In the genomic region with DNA sequence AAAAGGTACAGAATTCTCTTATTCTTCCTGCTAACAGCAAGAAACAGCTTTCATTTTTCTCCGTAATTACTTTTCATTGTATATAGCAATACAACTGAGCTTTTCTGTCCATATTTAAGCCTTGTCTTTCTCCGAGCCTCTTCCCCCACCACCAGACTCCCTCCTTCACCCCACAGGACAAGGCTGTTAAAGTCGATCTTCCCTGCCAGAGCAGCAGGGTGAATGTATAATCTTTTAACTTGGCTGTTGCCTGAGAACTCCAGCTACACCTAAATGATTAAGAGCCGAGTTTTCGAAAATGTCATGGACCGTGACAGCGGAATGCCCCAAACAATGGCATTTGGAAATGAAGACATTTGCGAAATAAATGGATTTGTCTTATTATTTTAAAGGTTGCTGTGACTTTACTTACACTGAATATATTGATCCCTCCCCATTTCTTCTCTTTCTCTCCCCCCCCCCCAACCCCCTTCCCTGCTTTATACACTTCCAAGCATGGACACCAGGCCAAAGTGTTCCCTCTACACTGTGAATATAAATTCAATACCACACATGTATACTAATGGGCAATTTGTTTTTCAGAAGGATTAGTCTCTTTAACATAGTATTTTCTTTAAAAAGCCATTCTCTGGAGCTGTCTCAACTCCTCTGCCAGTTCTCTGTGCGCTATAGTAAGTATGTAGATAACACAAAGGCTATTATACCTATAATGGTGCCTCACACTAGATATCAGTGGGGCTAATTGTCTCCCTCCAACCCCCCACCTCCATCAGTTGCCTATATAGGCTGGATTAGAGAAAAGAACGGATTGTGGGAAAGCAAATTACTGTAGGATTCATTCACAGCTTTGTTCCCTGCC, we compare ENCODE assay signal across 14 mouse cellular contexts.
DNase-seq lines count a peak whose midpoint lies in the region; ATAC-seq and TF ChIP-seq lines count a peak whose summit lies in the region.
"Had no signal": no experiment of that assay in that cellular context is flagged by ENCODE, and none has a peak within 500 bp of the region (broad histone marks: within the 10 kb centered on the region; RNA-seq: fewer than 3 reads in every experiment).

No protein-coding gene starts in this region.

- 50% methylated on average over 10 of the region's 10 CpGs for WGBS in neural tube, embryonic 13.5 days
- WGBS in hindbrain, embryonic 12.5 days = 49% methylated on average over 10 of the region's 10 CpGs
- WGBS in neural tube, embryonic 15.5 days = 47% methylated on average over 10 of the region's 10 CpGs

- H3K9ac ChIP-seq in neural tube, embryonic 13.5 days = no peak overlapping the region
- H3K9ac ChIP-seq in hindbrain, embryonic 12.5 days = no peak overlapping the region
- no peak overlapping the region for H3K9ac ChIP-seq in neural tube, embryonic 15.5 days (replicated peaks)
- H3K9ac ChIP-seq: heart, embryonic 13.5 days; limb, embryonic 12.5 days; neural tube, embryonic 12.5 days had no signal

- no peak for TF ChIP-seq CTCF in left cerebral cortex, adult 2 months (IDR thresholded peaks at IDR 0.05)

- no peaks in the 10 kb centered on the region for H3K27me3 ChIP-seq in neural tube, embryonic 13.5 days
- H3K27me3 ChIP-seq in hindbrain, embryonic 12.5 days = no peaks in the 10 kb centered on the region
- H3K27me3 ChIP-seq in neural tube, embryonic 15.5 days (replicated peaks) = no peaks in the 10 kb centered on the region
- H3K27me3 ChIP-seq: heart, embryonic 13.5 days; limb, embryonic 12.5 days; neural tube, embryonic 12.5 days had no signal

- H3K4me2 ChIP-seq in neural tube, embryonic 13.5 days = 0 out of 2 replicates have a peak overlapping the region, but pooled peaks have one; percentile 22
- H3K4me2 ChIP-seq in hindbrain, embryonic 12.5 days (replicated peaks) = no peak overlapping the region
- no peak overlapping the region for H3K4me2 ChIP-seq in neural tube, embryonic 15.5 days
- H3K4me2 ChIP-seq: heart, embryonic 13.5 days; limb, embryonic 12.5 days; neural tube, embryonic 12.5 days had no signal

- DNase-seq in neural tube, embryonic 10.5 days (ENCODE audit: extremely low spot score, low spot score) = no peak
- DNase-seq in kidney, postnatal 25 days = peak; percentile 27 to 43
- no peak for DNase-seq in lung, postnatal 4 days
- no peak for DNase-seq in yolk sac, embryonic 10.5 days (ENCODE audit: low spot score)
- DNase-seq in left cerebral cortex, adult 2 months (ENCODE audit: extremely low spot score in 1 of 2, low spot score in 2 of 2) = no peak
- DNase-seq: cerebellum, adult 18-20 months; gastrocnemius, postnatal 10 days; thymus, postnatal 25 days had no signal

- H3K4me1 ChIP-seq in neural tube, embryonic 13.5 days (replicated peaks) = peaks cover 23% of the 10 kb centered on the region
- H3K4me1 ChIP-seq in hindbrain, embryonic 12.5 days = peaks cover 17% of the 10 kb centered on the region
- peaks cover 20% of the 10 kb centered on the region for H3K4me1 ChIP-seq in neural tube, embryonic 15.5 days

- no peaks in the 10 kb centered on the region for H3K9me3 ChIP-seq in neural tube, embryonic 13.5 days
- H3K9me3 ChIP-seq in hindbrain, embryonic 12.5 days (replicated peaks) = no peaks in the 10 kb centered on the region
- no peaks in the 10 kb centered on the region for H3K9me3 ChIP-seq in neural tube, embryonic 15.5 days (replicated peaks)
- H3K9me3 ChIP-seq: heart, embryonic 13.5 days; limb, embryonic 12.5 days; neural tube, embryonic 12.5 days had no signal

- no peak overlapping the region for H3K4me3 ChIP-seq in neural tube, embryonic 13.5 days
- no peak overlapping the region for H3K4me3 ChIP-seq in hindbrain, embryonic 12.5 days
- no peak overlapping the region for H3K4me3 ChIP-seq in neural tube, embryonic 15.5 days (replicated peaks)
- H3K4me3 ChIP-seq in left cerebral cortex, adult 2 months = no peak overlapping the region
- H3K4me3 ChIP-seq: heart, embryonic 13.5 days; limb, embryonic 12.5 days; neural tube, embryonic 12.5 days had no signal

- no peaks in the 10 kb centered on the region for H3K36me3 ChIP-seq in neural tube, embryonic 13.5 days
- no peaks in the 10 kb centered on the region for H3K36me3 ChIP-seq in hindbrain, embryonic 12.5 days
- H3K36me3 ChIP-seq in neural tube, embryonic 15.5 days = no peaks in the 10 kb centered on the region
- H3K36me3 ChIP-seq: heart, embryonic 13.5 days; limb, embryonic 12.5 days; neural tube, embryonic 12.5 days had no signal

- ATAC-seq in neural tube, embryonic 13.5 days (ENCODE audit: low read depth) = no peak
- ATAC-seq in hindbrain, embryonic 12.5 days (ENCODE audit: low FRiP score) = no peak
- 0 out of 2 replicates have a peak, but pooled peaks have one; percentile 38 for ATAC-seq in neural tube, embryonic 15.5 days (ENCODE audit: low FRiP score)

- intact Hi-C loops in left cerebral cortex, adult 2 months (cut with DNase I) = no loop called here

- H3K27ac ChIP-seq in neural tube, embryonic 13.5 days (replicated peaks) = peak overlapping the region; percentile 65; the same call in 1 of the 2 replicates
- peak overlapping the region; percentile 42; the same call in 1 of the 2 replicates for H3K27ac ChIP-seq in hindbrain, embryonic 12.5 days
- H3K27ac ChIP-seq in neural tube, embryonic 15.5 days (replicated peaks) = no peak overlapping the region
- no peak overlapping the region for H3K27ac ChIP-seq in left cerebral cortex, adult 2 months
- H3K27ac ChIP-seq: heart, embryonic 13.5 days; limb, embryonic 12.5 days had no signal

Comparison
In these comparisons a context has a peak if more than half of its experiments do, and no peak if none do; other contexts are left out.
1. H3K27ac ChIP-seq: peak in neural tube, embryonic 13.5 days (single experiment) and hindbrain, embryonic 12.5 days (single experiment); none in neural tube, embryonic 15.5 days (single experiment) and left cerebral cortex, adult 2 months (single experiment).
2. DNase-seq: peak in kidney, postnatal 25 days (2 of 2); none in neural tube, embryonic 10.5 days (single experiment), lung, postnatal 4 days (0 of 2), yolk sac, embryonic 10.5 days (single experiment) and left cerebral cortex, adult 2 months (0 of 2).